Mouse (Mus musculus): ENCODE measurements around the gene Gm26992. TPM values are rescaled to one million over a fixed set of nuclear protein-coding genes. Genes with fewer than 3 reads are reported as not detected.

Gene Gm26992
- not detected in 2 replicates for polyA plus RNA-seq (2016; fragmentation: Nextera tagmentation; extraction: Ambion mirVana)

DNA sequence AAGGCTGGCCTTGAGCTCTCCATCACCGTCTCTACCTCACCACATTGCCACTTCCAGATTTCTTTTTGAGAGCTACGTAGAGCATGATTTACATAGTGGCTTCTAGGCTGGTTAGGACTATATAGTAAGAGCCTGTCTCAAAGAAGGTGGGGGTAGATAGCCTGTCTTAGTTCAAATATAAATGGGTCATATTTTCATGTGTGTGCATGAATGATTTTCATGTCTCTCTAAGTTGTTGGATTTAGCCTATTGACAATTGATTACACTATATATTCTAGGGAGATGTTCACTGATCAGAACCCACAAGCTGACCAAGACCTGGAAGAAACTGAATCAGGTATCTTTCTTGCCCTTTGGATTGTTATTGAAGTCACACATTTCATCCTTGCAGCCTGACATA is at the start of gene Gm26992:
Gene Gm26992 (plus strand): TSS at position 301 of the 400 bp plus-strand sequence.
- DNase-seq (ENCODE audit: low spot score), result no peak
- Histone ChIP-seq H3K36me3 (no peaks in the 10 kb centered on the region), H3K4me1 (no peaks in the 10 kb centered on the region), H3K27ac (replicated peaks) (no peak within 1 kb of the TSS), H3K27me3 (ENCODE audit: low read depth, poor library complexity, severe bottlenecking) (peaks cover 91% of the 10 kb centered on the region), H3K9me3 (replicated peaks) (no peaks in the 10 kb centered on the region), H3K4me3 (no peak within 1 kb of the TSS)
- 90% methylated on average over 2 of the region's 2 CpGs for WGBS

DNA sequence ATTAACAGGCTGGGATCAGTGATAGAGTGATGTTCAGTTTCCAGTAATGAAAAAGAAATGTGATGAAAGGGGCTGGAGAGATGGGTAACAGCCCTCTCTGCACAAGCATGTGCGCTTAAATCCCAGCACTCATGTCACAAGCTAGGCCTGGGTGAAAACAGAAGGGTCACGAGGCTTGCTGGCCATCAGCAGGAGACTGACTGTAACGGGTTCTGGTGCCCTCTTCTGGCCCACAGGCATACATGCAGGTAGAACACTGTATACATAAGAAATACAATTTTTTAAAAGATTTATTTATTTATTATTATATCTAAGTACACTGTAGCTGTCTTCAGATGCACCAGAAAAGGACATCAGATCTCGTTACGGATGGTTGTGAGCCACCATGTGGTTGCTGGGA is 47.6 kb upstream of the Gm26992 start:
- Histone ChIP-seq H3K36me3 (peaks cover 10% of the 10 kb centered on the region; the same call in 1 of the 2 replicates), H3K27ac (replicated peaks) (no peak overlapping the region), H3K4me1 (no peaks in the 10 kb centered on the region), H3K4me3 (no peak overlapping the region), H3K9me3 (replicated peaks) (no peaks in the 10 kb centered on the region), H3K27me3 (ENCODE audit: low read depth, poor library complexity, severe bottlenecking) (peaks cover 99% of the 10 kb centered on the region)
- 64% methylated on average over 5 of the region's 5 CpGs for WGBS
- no peak for DNase-seq (ENCODE audit: low spot score)

DNA sequence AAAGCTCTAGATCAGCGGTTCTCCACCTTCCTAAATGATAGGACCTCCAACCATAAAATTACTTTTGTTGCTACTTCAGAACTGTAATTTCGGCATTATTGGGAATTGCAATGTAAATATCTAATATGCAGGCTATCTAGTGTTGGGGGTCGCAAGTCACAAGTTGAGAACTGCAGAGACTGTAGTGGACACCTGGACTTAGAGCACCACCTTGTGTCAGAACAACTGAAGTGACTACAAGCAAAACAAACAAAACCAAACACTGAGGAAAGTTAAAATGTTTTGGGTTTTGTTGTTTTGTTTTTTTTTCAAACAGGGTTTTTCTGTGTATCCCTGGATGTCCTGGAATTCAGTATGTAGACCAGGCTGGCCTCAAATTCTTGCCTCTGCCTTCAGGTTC is 37.3 kb upstream of the Gm26992 start:
- Histone ChIP-seq H3K4me1 (no peaks in the 10 kb centered on the region), H3K27me3 (ENCODE audit: low read depth, poor library complexity, severe bottlenecking) (peaks cover 98% of the 10 kb centered on the region)
- 85% methylated on average over 3 of the region's 3 CpGs for WGBS

DNA sequence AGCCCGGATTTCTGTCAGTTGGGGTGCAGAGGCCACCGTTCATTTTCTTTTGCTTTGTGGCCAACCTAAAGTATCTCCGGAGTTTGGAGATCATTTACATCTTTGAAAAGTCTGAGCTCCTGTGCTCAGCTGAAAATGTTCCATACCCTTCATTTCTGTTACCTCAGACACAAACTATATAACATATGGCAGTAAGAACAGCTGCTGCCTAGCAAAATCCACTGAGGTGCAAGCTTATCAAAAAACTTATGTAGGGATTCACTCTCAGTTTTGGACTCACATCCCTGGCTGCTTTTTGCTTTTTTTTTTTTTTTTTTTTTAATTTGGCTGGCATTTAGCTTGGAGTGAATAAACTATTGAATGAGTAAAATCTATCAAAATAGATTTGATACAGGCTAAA is 33.7 kb upstream of the Gm26992 start:
- 93% methylated on average over 3 of the region's 3 CpGs for WGBS
- H3K4me1 ChIP-seq, result no peaks in the 10 kb centered on the region
- no peaks in the 10 kb centered on the region for H3K36me3 ChIP-seq
- no peaks in the 10 kb centered on the region for H3K9me3 ChIP-seq (replicated peaks)
- no peak overlapping the region for H3K4me3 ChIP-seq
- no peak overlapping the region for H3K27ac ChIP-seq (replicated peaks)
- peaks cover 98% of the 10 kb centered on the region for H3K27me3 ChIP-seq (ENCODE audit: low read depth, poor library complexity, severe bottlenecking)
- no peak for DNase-seq (ENCODE audit: low spot score)

More for the DNA sequence above, 37.3 kb upstream of the Gm26992 start:
- H3K9me3 ChIP-seq (replicated peaks), result no peaks in the 10 kb centered on the region
- H3K27ac ChIP-seq (replicated peaks), result no peak overlapping the region
- no peaks in the 10 kb centered on the region for H3K36me3 ChIP-seq
- no peak for DNase-seq (ENCODE audit: low spot score)
- no peak overlapping the region for H3K4me3 ChIP-seq

DNA sequence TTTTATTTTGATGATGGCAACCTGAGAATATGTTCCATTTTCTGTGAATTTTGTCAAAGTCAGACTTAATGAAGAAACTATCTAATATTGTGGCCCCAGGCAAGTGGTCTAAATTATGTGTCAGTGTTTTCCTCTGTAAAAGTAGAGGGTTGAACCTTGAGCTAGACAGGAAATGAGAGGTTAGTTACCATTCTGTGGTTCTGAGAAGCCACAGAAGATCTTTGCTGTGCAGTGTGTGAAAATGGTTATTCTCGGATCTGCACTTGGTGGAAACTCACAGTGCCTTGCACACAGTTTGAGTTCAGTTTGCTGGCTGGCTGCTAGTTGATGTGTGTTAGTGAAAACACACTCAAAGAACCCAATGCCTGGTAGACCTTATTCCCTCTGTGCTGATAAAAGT is 28.0 kb upstream of the Gm26992 start:
- WGBS, result 74% methylated on average over 1 of the region's 1 CpGs
- Histone ChIP-seq H3K27ac (replicated peaks) (no peak overlapping the region), H3K27me3 (ENCODE audit: low read depth, poor library complexity, severe bottlenecking) (peaks cover 100% of the 10 kb centered on the region), H3K9me3 (replicated peaks) (no peaks in the 10 kb centered on the region), H3K36me3 (no peaks in the 10 kb centered on the region; the same call in 1 of the 2 replicates), H3K4me1 (no peaks in the 10 kb centered on the region), H3K4me3 (no peak overlapping the region)
- no peak for DNase-seq (ENCODE audit: low spot score)

DNA sequence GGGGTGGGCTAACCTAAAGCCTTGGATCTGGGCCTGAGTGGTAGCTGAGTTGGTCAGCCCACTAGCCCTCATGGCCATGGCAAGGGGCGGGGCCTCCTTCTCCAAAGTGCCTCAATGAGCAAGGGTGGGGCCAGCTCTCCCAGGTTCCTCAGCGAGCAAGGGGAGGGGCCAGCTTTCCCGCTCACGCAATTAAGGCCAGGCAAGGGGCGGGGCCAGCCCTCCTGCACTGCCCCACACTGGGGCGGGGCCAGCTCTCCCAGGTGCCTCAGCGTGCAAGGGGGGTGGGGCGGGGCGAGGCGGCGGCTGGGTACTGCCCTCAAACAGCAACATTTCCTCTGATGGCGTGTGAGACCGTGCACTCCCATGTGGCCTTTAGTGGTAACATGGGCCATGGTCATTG is 16.8 kb upstream of the Gm26992 start:
- Histone ChIP-seq H3K4me3 (0 out of 2 replicates have a peak overlapping the region, but pooled peaks have one; percentile 9), H3K36me3 (no peaks in the 10 kb centered on the region), H3K27ac (replicated peaks) (no peak overlapping the region), H3K27me3 (ENCODE audit: low read depth, poor library complexity, severe bottlenecking) (peaks cover 96% of the 10 kb centered on the region), H3K9me3 (replicated peaks) (no peaks in the 10 kb centered on the region), H3K4me1 (no peaks in the 10 kb centered on the region)
- DNase-seq (ENCODE audit: low spot score), result peak; percentile 11
- 53% methylated on average over 10 of the region's 13 CpGs for WGBS

DNA sequence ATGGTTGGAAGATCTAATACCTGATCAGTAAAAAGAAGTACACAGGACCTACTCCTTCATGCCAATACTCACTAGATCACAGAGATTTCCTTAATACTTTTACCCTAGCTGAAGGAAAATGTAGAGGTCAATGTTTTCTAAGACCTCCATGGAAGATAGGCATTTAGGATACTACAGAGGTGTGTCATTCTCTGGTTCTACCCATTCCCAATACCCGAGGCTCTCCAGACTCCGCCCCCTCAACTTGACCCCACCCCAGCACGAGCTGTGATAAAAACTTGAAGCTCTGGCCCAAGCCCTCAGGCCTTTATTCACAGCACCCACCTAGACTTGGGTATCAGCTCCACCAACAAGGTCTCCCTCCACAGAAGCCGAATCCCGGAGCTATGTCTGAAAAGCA is 7.6 kb upstream of the Gm26992 start, which contains the start of gene Tsx:
Gene Tsx (plus strand): TSS at position 301 of the 400 bp plus-strand sequence.
- no peaks in the 10 kb centered on the region for H3K9me3 ChIP-seq (replicated peaks)
- H3K4me1 ChIP-seq, result no peaks in the 10 kb centered on the region
- H3K27me3 ChIP-seq (ENCODE audit: low read depth, poor library complexity, severe bottlenecking), result peaks cover 95% of the 10 kb centered on the region
- 79% methylated on average over 5 of the region's 5 CpGs for WGBS
- no peak within 1 kb of the TSS for H3K27ac ChIP-seq (replicated peaks)
- no peak for DNase-seq (ENCODE audit: low spot score)
- no peaks in the 10 kb centered on the region for H3K36me3 ChIP-seq
- H3K4me3 ChIP-seq, result no peak within 1 kb of the TSS

DNA sequence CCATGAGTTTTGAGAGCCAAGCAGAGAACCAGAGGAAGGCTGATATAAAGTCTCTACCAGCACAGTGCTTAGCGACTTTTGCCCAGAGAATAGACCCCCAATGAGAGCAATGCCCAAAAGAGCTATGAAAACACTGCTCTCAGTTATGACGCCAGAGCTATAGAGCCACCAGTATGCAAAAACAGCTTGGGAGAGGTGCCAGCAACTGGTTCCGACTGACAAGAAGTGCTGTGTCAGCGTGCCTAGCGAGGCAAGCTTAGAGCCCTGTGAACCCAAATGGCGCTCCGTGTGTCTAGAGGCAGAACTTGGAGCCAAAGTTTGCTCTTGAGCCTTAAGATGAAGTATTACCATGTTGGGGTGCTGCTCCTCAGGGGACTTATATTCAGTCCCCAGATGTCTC is 5.9 kb downstream of the Gm26992 start:
- Histone ChIP-seq H3K27me3 (ENCODE audit: low read depth, poor library complexity, severe bottlenecking) (peaks cover 91% of the 10 kb centered on the region), H3K27ac (replicated peaks) (no peak overlapping the region), H3K36me3 (no peaks in the 10 kb centered on the region), H3K9me3 (replicated peaks) (no peaks in the 10 kb centered on the region), H3K4me1 (no peaks in the 10 kb centered on the region), H3K4me3 (no peak overlapping the region)
- WGBS, result 75% methylated on average over 7 of the region's 7 CpGs
- no peak for DNase-seq (ENCODE audit: low spot score)

DNA sequence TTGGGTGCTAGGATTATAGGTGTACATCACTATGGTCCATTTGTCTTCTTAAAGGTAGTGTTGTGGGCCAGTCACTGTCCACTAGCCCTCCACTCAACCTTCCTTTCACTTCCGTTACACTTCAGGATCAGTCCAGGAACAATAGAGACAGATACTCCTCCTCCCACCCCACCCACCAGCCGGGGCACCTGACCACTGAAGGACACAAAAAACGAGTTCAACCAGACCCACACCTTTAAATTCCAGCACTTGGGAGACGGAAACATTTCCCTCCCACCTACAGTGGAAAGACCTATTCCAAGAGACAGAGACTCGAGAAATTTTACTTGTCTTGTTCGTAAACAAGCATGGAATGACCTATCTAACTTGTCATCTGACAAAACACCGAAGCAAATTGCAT is 10.5 kb downstream of the Gm26992 start:
- H3K27me3 ChIP-seq (ENCODE audit: low read depth, poor library complexity, severe bottlenecking), result peaks cover 95% of the 10 kb centered on the region
- H3K4me3 ChIP-seq, result no peak overlapping the region
- H3K4me1 ChIP-seq, result no peaks in the 10 kb centered on the region
- H3K36me3 ChIP-seq, result no peaks in the 10 kb centered on the region
- no peak overlapping the region for H3K27ac ChIP-seq (replicated peaks)
- DNase-seq (ENCODE audit: low spot score), result no peak
- WGBS, result 78% methylated on average over 7 of the region's 7 CpGs
- no peaks in the 10 kb centered on the region for H3K9me3 ChIP-seq (replicated peaks)

DNA sequence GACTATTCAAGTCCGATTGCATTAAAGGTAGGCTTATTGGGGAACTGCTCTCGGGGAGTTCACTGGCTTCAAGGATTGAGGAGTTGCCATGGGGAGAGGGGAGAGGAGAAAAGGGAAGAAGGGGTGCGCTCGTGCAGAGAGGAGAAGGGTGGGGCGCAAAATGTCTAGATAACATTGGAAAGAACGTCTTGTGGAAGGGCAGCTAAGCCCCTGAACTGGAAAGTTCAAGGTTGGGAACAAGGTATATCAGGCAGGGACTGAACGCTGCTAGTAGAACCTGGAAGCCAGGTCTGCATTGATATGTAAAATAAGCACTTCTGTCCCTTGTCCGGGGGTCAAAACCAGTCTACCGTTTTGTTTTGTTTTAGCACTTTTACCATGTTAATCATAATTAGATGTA is 16.2 kb downstream of the Gm26992 start:
- Histone ChIP-seq H3K27me3 (ENCODE audit: low read depth, poor library complexity, severe bottlenecking) (peaks cover 95% of the 10 kb centered on the region), H3K36me3 (no peaks in the 10 kb centered on the region), H3K4me3 (no peak overlapping the region), H3K9me3 (replicated peaks) (no peaks in the 10 kb centered on the region), H3K4me1 (peaks cover 10% of the 10 kb centered on the region), H3K27ac (replicated peaks) (no peak overlapping the region)
- WGBS, result 11% methylated on average over 9 of the region's 9 CpGs
- DNase-seq (ENCODE audit: low spot score), result no peak

DNA sequence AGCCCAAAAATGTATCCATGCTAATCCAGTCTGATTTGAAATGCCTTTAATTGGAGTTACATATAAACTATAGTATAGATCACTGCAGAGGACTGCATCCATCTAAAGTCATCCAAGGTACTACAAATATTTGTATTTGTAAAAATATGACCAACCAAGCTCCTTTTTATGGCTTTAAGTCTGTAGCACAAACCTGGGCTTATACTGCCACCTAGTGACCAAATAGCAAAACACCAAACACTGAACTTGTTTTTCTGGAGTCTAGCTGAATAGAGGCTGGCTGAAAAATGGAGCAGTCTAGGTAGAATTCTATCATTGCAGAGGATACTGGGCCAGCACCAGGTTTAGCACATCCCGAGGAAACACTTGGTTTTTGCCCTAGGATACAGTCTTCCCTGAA is 19.0 kb downstream of the Gm26992 start:
- H3K36me3 ChIP-seq, result no peaks in the 10 kb centered on the region
- DNase-seq (ENCODE audit: low spot score), result no peak
- no peak overlapping the region for H3K4me3 ChIP-seq
- H3K9me3 ChIP-seq (replicated peaks), result no peaks in the 10 kb centered on the region
- 6% methylated on average over 1 of the region's 1 CpGs for WGBS
- no peak overlapping the region for H3K27ac ChIP-seq (replicated peaks)
- H3K27me3 ChIP-seq (ENCODE audit: low read depth, poor library complexity, severe bottlenecking), result peaks cover 95% of the 10 kb centered on the region
- H3K4me1 ChIP-seq, result peaks cover 10% of the 10 kb centered on the region

DNA sequence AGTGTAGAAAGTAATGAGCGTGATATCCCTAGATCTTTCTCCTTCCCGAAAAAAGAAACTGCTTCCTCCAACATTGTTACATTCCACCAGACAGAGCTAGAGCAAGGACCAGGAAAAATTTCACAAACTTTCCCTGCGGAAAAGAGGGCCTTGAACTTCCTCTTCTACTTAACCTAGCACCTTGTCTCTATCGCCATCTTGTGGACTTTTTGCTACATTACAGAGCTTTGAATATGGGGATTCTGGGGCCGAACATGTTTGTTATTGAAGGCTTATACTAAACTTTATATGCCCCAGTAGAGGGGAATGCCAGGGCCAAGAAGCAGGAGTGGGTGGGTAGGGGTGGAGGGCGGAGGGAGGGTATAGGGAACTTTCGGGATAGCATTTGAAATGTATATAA is 21.9 kb downstream of the Gm26992 start:
- DNase-seq (ENCODE audit: low spot score), result no peak
- no peak overlapping the region for H3K4me3 ChIP-seq
- no peak overlapping the region for H3K27ac ChIP-seq (replicated peaks)
- H3K36me3 ChIP-seq, result no peaks in the 10 kb centered on the region
- no peaks in the 10 kb centered on the region for H3K9me3 ChIP-seq (replicated peaks)
- H3K4me1 ChIP-seq, result peaks cover 9% of the 10 kb centered on the region
- 36% methylated on average over 7 of the region's 7 CpGs for WGBS
- H3K27me3 ChIP-seq (ENCODE audit: low read depth, poor library complexity, severe bottlenecking), result peaks cover 93% of the 10 kb centered on the region

DNA sequence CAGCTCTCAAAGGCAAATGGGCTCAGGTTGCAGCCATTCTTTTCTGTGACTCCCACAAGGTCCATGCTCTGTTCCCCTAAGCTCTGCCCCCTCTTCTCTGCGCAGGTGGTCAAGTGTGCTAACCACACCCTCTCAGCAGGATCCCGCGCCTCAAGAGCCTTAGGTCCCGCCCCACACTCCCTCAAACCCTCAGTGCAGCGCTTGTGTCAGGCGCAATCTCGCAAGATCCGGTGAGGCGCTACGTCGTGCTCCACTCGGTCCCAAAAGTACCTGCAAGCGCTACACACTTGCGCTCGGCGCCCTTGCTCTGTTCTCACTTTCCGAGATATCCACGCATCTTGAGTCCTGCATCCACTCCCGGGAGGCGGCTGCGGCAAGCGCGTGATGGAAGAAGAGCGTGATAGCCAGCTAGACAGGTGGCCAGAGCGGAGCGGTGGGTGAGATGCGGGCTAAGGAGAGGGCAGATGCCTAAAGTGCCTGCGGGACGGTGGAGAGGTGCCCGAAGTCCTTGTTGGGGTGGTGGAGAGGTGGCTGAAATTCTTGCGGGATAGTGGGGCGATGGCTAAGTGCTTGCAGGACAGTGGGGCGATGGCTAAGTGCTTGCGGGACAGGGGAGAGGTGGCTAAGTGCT is 25.8 kb downstream of the Gm26992 start:
- 14% methylated on average over 34 of the region's 34 CpGs for WGBS
- peak; percentile 17 for DNase-seq (ENCODE audit: low spot score)
- no peaks in the 10 kb centered on the region for H3K36me3 ChIP-seq

More for the DNA sequence above, 25.8 kb downstream of the Gm26992 start:
- Histone ChIP-seq H3K9me3 (replicated peaks) (no peaks in the 10 kb centered on the region), H3K4me3 (peak overlapping the region; percentile 51), H3K27ac (replicated peaks) (no peak overlapping the region), H3K27me3 (ENCODE audit: low read depth, poor library complexity, severe bottlenecking) (peaks cover 92% of the 10 kb centered on the region), H3K4me1 (peaks cover 8% of the 10 kb centered on the region)
